Mouse (Mus musculus): ENCODE results near the gene Tmem135.

DNA sequence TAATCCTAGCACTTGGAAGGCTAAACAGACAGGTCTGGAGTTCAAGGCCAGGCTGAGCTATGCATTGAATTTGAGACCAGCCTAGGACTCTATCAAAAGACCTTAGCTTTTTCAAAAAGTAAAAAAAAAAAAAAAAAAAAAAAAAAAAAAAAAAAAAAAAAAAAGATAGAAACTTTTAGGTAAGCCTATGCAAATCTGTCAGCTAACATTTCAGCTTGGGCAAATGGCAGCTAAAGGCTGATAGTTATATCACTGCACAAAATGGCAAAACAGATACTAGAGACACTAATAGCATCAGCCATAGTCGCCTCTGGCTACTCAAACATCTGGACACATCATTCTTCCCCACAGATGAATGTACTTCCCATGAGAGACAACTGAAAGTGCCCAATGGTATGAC, 64.2 kb downstream of the Tmem135 start:
- TF ChIP-seq CTCF (IDR thresholded peaks at IDR 0.05) (no peak), POLR2A (IDR thresholded peaks at IDR 0.05; ENCODE audit: insufficient read depth, low read depth, low read length) (no peak), EP300 (IDR thresholded peaks at IDR 0.05; ENCODE audit: insufficient read depth, low read depth, low read length) (no peak)

All from heart, adult 2 months (tissue).